Mouse (Mus musculus) gastrocnemius, postnatal 10 days (tissue): Measurements from ENCODE around the gene Siah3. TPM values are rescaled to one million over a fixed set of nuclear protein-coding genes. Genes with fewer than 3 reads are reported as not detected.
"Not testable (repeated sequence)": the region's sequence is repeated elsewhere in the genome, so short reads cannot be mapped to it uniquely, and the experiment has no call there.

ENCODE experiments used
- DNase-seq: peaks from one replicate; pipeline ENCODE4 v3.0.0; 2021; ENCODE audit warnings: mixed read lengths
- long read RNA-seq, 2 experiments: library from polyadenylated mRNA; stranded (forward); transcript quantifications; one replicate each; pipeline ENCODE4 v2.0.0; 2021
- total RNA-seq, 2 experiments: library from RNA; stranded (reverse); gene quantifications; 2 replicates each; pipeline ENCODE4 v1.2.3; 2021

The Siah3 gene
- under 1 TPM; 0.63 to 0.81 TPM for total RNA-seq
- long read RNA-seq, experiment 1, full-length matches to known transcripts: 2 of 3 reads
- long read RNA-seq, experiment 1, partial matches to known transcripts: 0 of 3 reads
- long read RNA-seq, experiment 1, other reads (novel, unspliced or antisense): 1 of 3 reads
- long read RNA-seq, experiment 2, partial matches to known transcripts: 0 of 1 reads
- long read RNA-seq, experiment 2, other reads (novel, unspliced or antisense): 1 of 1 reads

- DNase-seq: no peak
These were observed at the start of gene Siah3 for GRCm38 (mm10) chr14:75455743-75456421. Gene Siah3, plus strand, starts transcription at chr14:75455982.

GRCm38 (mm10) chr14:75409772-75410171 lies 46.0 kb upstream of the Siah3 start:
- no peak for DNase-seq

- no peak for DNase-seq
These were observed 45.4 kb upstream of the Siah3 start for GRCm38 (mm10) chr14:75410392-75410791.

GRCm38 (mm10) chr14:75418721-75419120 lies 37.1 kb upstream of the Siah3 start:
- no peak for DNase-seq

- no peak for DNase-seq
These were observed 35.9 kb upstream of the Siah3 start for GRCm38 (mm10) chr14:75419876-75420275.

- no peak for DNase-seq
These were observed 35.0 kb upstream of the Siah3 start for GRCm38 (mm10) chr14:75420811-75421210.

- no peak for DNase-seq
These were observed 24.5 kb upstream of the Siah3 start for GRCm38 (mm10) chr14:75431173-75431786.

- DNase-seq: no peak
These were observed 22.9 kb upstream of the Siah3 start for GRCm38 (mm10) chr14:75432850-75433249.

GRCm38 (mm10) chr14:75434576-75434975 lies 21.2 kb upstream of the Siah3 start:
- no peak for DNase-seq

GRCm38 (mm10) chr14:75444486-75445105 lies 11.2 kb upstream of the Siah3 start:
- DNase-seq: no peak

GRCm38 (mm10) chr14:75445281-75445947 lies 10.4 kb upstream of the Siah3 start:
- peak; percentile 40 for DNase-seq

- no peak for DNase-seq
These were observed 9.9 kb upstream of the Siah3 start for GRCm38 (mm10) chr14:75445948-75446281.

GRCm38 (mm10) chr14:75446314-75446713 lies 9.5 kb upstream of the Siah3 start:
- DNase-seq: not testable (repeated sequence)

GRCm38 (mm10) chr14:75453906-75454305 lies 1.9 kb upstream of the Siah3 start:
- DNase-seq: no peak

- DNase-seq: peak; percentile 15
These were observed 1.1 kb upstream of the Siah3 start for GRCm38 (mm10) chr14:75454716-75455115.

GRCm38 (mm10) chr14:75455361-75455742 lies 430 bp upstream of the Siah3 start:
- DNase-seq: no peak

GRCm38 (mm10) chr14:75456489-75457220 lies 873 bp downstream of the Siah3 start:
- peak; percentile 28 for DNase-seq

- DNase-seq: no peak
These were observed 1.4 kb downstream of the Siah3 start for GRCm38 (mm10) chr14:75457221-75457600.

- no peak for DNase-seq
These were observed 3.6 kb downstream of the Siah3 start for GRCm38 (mm10) chr14:75459431-75459830.

- no peak for DNase-seq
These were observed 4.2 kb downstream of the Siah3 start for GRCm38 (mm10) chr14:75459991-75460390.

- no peak for DNase-seq
These were observed 4.7 kb downstream of the Siah3 start for GRCm38 (mm10) chr14:75460436-75460835.

- no peak for DNase-seq
These were observed 6.0 kb downstream of the Siah3 start for GRCm38 (mm10) chr14:75461770-75462169.
